Mouse (Mus musculus): ENCODE measurements around the gene Zxdc.

GRCm38 (mm10) chr6:90342343-90342742, 26.9 kb upstream of the Zxdc start:
- TF ChIP-seq CTCF (IDR thresholded peaks at IDR 0.05; ENCODE audit: borderline replicate concordance, extremely low read depth, insufficient read depth, insufficient read length) (no peak), POLR2A (IDR thresholded peaks at IDR 0.05; ENCODE audit: borderline replicate concordance, extremely low read depth, insufficient read depth, insufficient read length, poor library complexity, severe bottlenecking) (no peak)
